Mouse (Mus musculus): Measurements from ENCODE around the gene Tarm1. TPM values are rescaled to one million over a fixed set of nuclear protein-coding genes. Genes with fewer than 3 reads are reported as not detected.
A peak's percentile ranks its signal among the peaks of the same experiment; 100 is the strongest.

The Tarm1 gene
- 0.09 TPM in 1 of 2 replicates, not detected in the other for polyA plus RNA-seq (2015; fragmentation: Nextera tagmentation; extraction: Ambion mirVana)

DNA sequence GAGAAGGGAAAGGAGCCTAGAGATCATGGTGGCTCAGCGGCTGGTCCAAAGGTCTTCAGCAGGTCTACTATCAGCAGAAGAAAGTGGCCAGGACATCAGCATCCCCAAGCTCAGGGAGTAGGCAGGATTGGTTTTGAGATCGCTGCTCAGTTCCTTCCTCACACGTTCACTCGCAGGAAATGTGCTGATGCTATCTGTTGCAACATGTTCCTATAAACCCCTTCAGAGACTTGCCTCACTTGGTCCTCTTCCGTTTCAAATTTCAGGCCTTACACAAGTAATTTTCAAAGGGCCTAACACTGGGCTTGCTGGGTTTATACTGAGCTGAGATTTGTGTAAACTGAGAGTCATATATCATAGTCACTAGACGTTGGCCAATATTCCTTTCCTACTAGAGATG, at the start of gene Tarm1:
Gene Tarm1 (minus strand): TSS at position 186 of the 400 bp plus-strand sequence.
- Histone ChIP-seq H3K27me3 (replicated peaks; ENCODE audit: control insufficient read depth, insufficient read depth, low read length) (no peaks in the 10 kb centered on the region), H3K4me1 (ENCODE audit: control insufficient read depth, insufficient read depth, low read length) (no peaks in the 10 kb centered on the region), H3K9ac (ENCODE audit: low read depth, low read length) (no peak within 1 kb of the TSS), H3K4me3 (ENCODE audit: low read length) (no peak within 1 kb of the TSS), H3K9me3 (ENCODE audit: control insufficient read depth, low read length) (no peaks in the 10 kb centered on the region), H3K36me3 (ENCODE audit: control insufficient read depth, insufficient read depth, low read length) (no peaks in the 10 kb centered on the region), H3K4me2 (ENCODE audit: low read depth, low read length) (no peak within 1 kb of the TSS), H3K27ac (ENCODE audit: low read length) (no peak within 1 kb of the TSS)
- 80% methylated on average over 6 of the region's 6 CpGs for WGBS
- ATAC-seq = no peak

DNA sequence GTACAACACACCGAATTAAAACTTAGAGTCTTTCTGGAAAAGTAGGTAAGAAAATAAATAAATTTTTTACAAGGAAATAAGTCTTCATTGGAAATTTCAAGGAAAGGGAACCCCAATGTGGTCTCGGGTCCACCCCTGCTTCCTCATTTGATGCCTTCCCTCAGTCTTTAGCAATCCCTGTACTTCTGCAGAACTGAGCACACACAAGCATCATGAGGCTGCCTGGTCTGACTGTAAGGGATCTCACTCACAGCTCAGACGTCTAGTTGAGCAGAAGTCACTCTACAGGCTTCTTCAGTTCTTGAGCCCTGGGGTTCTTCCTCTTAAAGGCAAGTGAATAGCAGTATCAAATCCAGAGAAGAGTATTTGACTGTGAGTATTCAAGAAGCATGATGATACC, 3.5 kb upstream of the Tarm1 start:
- H3K4me2 ChIP-seq (ENCODE audit: low read depth, low read length) = no peak overlapping the region
- no peak overlapping the region for H3K9ac ChIP-seq (ENCODE audit: low read depth, low read length)
- 79% methylated on average over 3 of the region's 3 CpGs for WGBS
- H3K27ac ChIP-seq (ENCODE audit: low read length) = no peak overlapping the region
- H3K9me3 ChIP-seq (ENCODE audit: control insufficient read depth, low read length) = no peaks in the 10 kb centered on the region
- H3K27me3 ChIP-seq (replicated peaks; ENCODE audit: control insufficient read depth, insufficient read depth, low read length) = no peaks in the 10 kb centered on the region
- H3K4me3 ChIP-seq (ENCODE audit: low read length) = no peak overlapping the region
- no peaks in the 10 kb centered on the region for H3K4me1 ChIP-seq (ENCODE audit: control insufficient read depth, insufficient read depth, low read length)
- no peak for ATAC-seq
- no peaks in the 10 kb centered on the region for H3K36me3 ChIP-seq (ENCODE audit: control insufficient read depth, insufficient read depth, low read length)

DNA sequence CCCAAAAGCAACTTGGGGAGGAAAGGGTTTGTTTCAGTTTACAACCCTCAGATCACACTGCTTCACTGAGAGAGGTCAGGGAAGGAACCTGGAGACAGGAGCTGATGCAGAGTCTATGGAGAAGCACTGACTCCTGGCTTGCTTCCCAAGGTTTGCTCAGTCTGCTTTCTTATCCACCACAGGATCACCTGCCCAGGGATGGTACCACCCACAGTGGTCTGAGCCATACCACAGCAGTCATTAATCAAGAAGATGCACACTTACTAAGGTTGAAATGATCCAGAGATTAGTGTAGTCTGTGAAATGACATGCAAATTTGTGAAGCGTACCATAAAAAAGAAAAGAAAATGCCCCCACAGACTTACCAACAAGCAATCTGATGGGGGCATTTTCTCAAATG, 2.0 kb downstream of the Tarm1 start:
- WGBS = 81% methylated on average over 1 of the region's 1 CpGs
- Histone ChIP-seq H3K4me1 (ENCODE audit: control insufficient read depth, insufficient read depth, low read length) (no peaks in the 10 kb centered on the region), H3K27me3 (replicated peaks; ENCODE audit: control insufficient read depth, insufficient read depth, low read length) (no peaks in the 10 kb centered on the region), H3K27ac (ENCODE audit: low read length) (no peak overlapping the region), H3K4me2 (ENCODE audit: low read depth, low read length) (no peak overlapping the region), H3K4me3 (ENCODE audit: low read length) (no peak overlapping the region), H3K36me3 (ENCODE audit: control insufficient read depth, insufficient read depth, low read length) (no peaks in the 10 kb centered on the region), H3K9me3 (ENCODE audit: control insufficient read depth, low read length) (no peaks in the 10 kb centered on the region), H3K9ac (ENCODE audit: low read depth, low read length) (no peak overlapping the region)
- no peak for ATAC-seq

DNA sequence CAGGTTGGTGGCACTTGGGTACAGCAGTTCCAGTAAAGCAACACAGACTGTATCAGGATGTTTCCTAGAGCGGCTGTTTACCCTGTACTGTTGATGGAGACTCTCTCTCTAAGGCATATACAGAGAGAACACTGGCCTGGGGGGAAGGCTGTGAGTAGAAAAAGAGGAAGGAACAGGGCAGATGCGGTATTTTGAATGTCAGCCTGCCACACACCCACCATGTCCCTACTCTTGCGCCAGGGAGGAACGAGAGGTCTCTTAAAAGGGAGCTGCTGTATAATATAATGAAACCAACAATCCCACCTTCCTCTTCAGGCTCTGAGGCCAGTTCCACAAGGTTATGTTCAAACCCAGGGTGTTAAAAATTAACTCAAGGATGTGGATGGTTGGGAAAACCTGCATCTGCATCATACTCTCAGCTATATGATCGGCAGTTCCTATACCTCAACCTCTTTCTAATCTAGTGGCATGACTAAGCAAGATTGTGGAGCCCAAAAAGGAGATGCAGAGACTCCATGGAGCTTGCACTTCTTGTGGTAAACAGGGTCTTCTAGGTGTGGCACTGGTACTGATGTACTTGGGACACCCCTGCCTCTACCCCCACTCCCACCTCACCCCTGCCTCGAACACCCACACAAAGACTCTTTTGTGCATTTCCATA, 20.3 kb downstream of the Tarm1 start:
- WGBS = 90% methylated on average over 6 of the region's 6 CpGs
- Histone ChIP-seq H3K27me3 (replicated peaks; ENCODE audit: control insufficient read depth, insufficient read depth, low read length) (no peaks in the 10 kb centered on the region), H3K4me2 (ENCODE audit: low read depth, low read length) (no peak overlapping the region), H3K9ac (ENCODE audit: low read depth, low read length) (no peak overlapping the region), H3K36me3 (ENCODE audit: control insufficient read depth, insufficient read depth, low read length) (no peaks in the 10 kb centered on the region), H3K27ac (ENCODE audit: low read length) (no peak overlapping the region), H3K4me3 (ENCODE audit: low read length) (no peak overlapping the region), H3K4me1 (ENCODE audit: control insufficient read depth, insufficient read depth, low read length) (no peaks in the 10 kb centered on the region), H3K9me3 (ENCODE audit: control insufficient read depth, low read length) (no peaks in the 10 kb centered on the region)
- ATAC-seq = no peak

DNA sequence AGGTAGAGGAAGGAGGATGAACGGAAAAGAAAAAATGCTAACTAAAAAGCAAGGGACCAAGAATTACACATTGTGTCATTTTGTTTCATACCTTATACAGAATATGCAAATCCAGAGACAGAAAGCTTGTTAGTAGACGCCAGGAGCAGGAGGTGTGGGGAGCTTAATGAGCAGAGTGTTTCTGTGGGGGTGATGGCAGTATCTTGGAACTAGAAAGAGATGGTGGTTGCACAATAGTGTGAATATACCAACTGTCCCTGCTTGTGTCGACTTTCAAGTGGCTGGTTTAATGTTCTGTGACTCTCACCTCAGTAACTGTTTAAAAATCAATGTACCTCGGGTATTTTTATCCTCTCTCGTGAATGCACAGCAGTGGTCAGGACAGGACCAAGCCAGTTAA, 25.7 kb downstream of the Tarm1 start:
- ATAC-seq = no peak
- Histone ChIP-seq H3K9me3 (ENCODE audit: control insufficient read depth, low read length) (no peaks in the 10 kb centered on the region), H3K27me3 (replicated peaks; ENCODE audit: control insufficient read depth, insufficient read depth, low read length) (no peaks in the 10 kb centered on the region), H3K27ac (ENCODE audit: low read length) (no peak overlapping the region), H3K4me1 (ENCODE audit: control insufficient read depth, insufficient read depth, low read length) (no peaks in the 10 kb centered on the region), H3K4me3 (ENCODE audit: low read length) (no peak overlapping the region), H3K9ac (ENCODE audit: low read depth, low read length) (no peak overlapping the region), H3K4me2 (ENCODE audit: low read depth, low read length) (no peak overlapping the region), H3K36me3 (ENCODE audit: control insufficient read depth, insufficient read depth, low read length) (no peaks in the 10 kb centered on the region)
- WGBS = 71% methylated on average over 5 of the region's 5 CpGs

DNA sequence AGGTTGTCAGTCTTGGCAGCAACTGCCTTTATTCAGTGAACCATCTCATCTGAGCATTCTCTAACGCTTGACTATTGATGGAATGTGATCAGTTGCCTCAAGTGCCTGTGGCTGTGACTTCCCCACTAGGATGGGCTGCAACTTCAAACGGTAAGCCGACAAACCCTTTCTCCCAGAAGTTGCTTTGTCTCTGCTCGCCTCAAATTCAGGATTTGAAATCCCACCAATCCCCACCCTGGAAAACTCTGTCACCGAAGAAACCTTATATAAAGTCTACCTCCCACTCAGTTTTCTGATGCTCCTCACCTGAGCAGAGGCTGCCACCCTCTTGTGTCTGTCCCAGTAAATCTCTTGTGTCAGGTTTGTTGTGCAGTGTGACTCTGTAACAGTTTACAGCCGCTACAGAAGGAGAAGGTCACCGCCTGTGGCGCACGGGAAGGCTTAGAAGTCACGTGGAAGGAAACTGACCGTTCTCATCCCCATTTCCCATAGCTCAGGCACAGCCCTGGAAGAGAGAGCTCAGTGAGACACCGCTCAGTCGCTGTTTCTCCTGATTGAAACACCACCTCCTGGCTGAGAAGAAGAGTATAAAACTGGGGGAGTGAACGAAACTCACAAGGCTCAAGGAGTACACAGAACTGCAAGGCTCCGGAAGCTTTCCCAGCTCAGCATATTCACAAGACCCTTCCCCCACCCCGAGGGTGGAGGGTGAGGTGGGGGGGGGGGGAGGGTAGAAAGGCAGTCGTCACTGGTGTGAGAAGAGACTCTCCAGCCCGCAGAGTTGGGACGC, 27.9 kb downstream of the Tarm1 start:
- H3K9ac ChIP-seq (ENCODE audit: low read depth, low read length) = no peak overlapping the region
- H3K36me3 ChIP-seq (ENCODE audit: control insufficient read depth, insufficient read depth, low read length) = no peaks in the 10 kb centered on the region
- 0 out of 2 replicates have a peak overlapping the region, but pooled peaks have one; percentile 19 for H3K4me2 ChIP-seq (ENCODE audit: low read depth, low read length)
- H3K27ac ChIP-seq (ENCODE audit: low read length) = no peak overlapping the region
- no peaks in the 10 kb centered on the region for H3K4me1 ChIP-seq (ENCODE audit: control insufficient read depth, insufficient read depth, low read length)
- 7% methylated on average over 19 of the region's 19 CpGs for WGBS
- no peaks in the 10 kb centered on the region for H3K9me3 ChIP-seq (ENCODE audit: control insufficient read depth, low read length)
- no peak for ATAC-seq
- H3K27me3 ChIP-seq (replicated peaks; ENCODE audit: control insufficient read depth, insufficient read depth, low read length) = no peaks in the 10 kb centered on the region
- H3K4me3 ChIP-seq (ENCODE audit: low read length) = no peak overlapping the region

DNA sequence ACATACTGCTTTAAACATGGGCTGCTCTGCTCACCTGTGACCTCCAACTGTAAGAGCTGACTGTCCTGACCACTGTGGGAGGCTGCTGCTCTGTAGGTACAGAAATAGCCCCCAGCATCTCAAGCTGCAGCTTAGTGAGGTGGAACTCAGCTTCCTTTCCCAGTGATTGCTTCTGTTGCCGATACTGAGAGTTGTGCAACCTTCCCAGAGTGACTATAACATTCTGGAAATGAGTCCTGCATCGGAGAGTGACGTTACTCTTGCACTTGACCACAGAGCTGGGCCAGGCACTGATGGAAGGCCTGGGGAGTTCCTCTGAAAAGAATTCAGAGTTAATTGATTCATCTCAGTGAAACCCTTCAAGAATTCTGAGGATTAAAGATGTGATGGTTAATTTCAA, 29.6 kb downstream of the Tarm1 start:
- Histone ChIP-seq H3K27ac (ENCODE audit: low read length) (no peak overlapping the region), H3K9me3 (ENCODE audit: control insufficient read depth, low read length) (no peaks in the 10 kb centered on the region), H3K4me3 (ENCODE audit: low read length) (no peak overlapping the region), H3K9ac (ENCODE audit: low read depth, low read length) (no peak overlapping the region), H3K36me3 (ENCODE audit: control insufficient read depth, insufficient read depth, low read length) (no peaks in the 10 kb centered on the region), H3K27me3 (replicated peaks; ENCODE audit: control insufficient read depth, insufficient read depth, low read length) (no peaks in the 10 kb centered on the region), H3K4me1 (ENCODE audit: control insufficient read depth, insufficient read depth, low read length) (no peaks in the 10 kb centered on the region), H3K4me2 (ENCODE audit: low read depth, low read length) (no peak overlapping the region)
- 81% methylated on average over 3 of the region's 3 CpGs for WGBS
- ATAC-seq = no peak

DNA sequence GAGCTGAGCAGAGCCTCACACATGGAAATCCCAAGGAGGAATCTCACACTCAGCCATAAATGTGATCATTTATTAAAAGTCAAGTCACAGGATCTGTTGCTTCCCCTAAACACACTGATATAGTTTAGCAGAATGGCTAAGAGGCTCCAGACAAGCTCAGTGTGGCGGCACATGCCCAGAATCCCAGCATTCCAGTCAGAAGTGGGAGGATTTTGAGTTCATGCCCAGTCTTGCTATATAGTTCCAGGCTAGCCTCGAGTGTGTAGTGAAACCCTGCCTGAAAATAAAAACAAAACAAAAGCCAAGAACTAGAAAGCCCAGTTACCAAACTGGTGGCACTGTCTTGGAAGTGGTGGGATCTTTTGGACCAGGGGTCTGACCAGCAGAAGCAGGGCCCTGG, 33.8 kb downstream of the Tarm1 start:
- WGBS = 62% methylated on average over 2 of the region's 2 CpGs
- no peaks in the 10 kb centered on the region for H3K27me3 ChIP-seq (replicated peaks; ENCODE audit: control insufficient read depth, insufficient read depth, low read length)
- no peak overlapping the region for H3K9ac ChIP-seq (ENCODE audit: low read depth, low read length)
- no peak overlapping the region for H3K27ac ChIP-seq (ENCODE audit: low read length)
- no peak overlapping the region for H3K4me3 ChIP-seq (ENCODE audit: low read length)
- no peaks in the 10 kb centered on the region for H3K4me1 ChIP-seq (ENCODE audit: control insufficient read depth, insufficient read depth, low read length)
- H3K4me2 ChIP-seq (ENCODE audit: low read depth, low read length) = no peak overlapping the region
- no peaks in the 10 kb centered on the region for H3K36me3 ChIP-seq (ENCODE audit: control insufficient read depth, insufficient read depth, low read length)
- no peak for ATAC-seq
- H3K9me3 ChIP-seq (ENCODE audit: control insufficient read depth, low read length) = no peaks in the 10 kb centered on the region

DNA sequence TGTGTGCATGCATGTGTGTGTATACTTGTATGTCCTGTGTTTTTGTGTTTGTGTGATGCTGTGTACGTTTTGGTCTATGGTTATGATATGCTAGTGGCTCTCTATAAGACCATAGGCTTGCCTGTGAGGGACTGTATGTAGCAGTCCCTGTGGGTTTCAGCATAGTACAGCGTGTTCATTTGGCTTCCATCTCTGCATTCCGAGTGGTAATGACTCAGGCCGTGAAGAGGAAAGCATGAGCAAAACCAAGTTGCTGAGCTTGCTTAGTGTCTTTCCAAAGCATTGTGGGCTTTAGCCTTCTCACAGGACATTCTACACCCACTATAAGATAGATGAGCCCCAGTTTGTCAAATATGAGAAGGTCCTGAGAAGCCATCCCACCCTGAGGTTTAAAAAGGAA, 39.1 kb downstream of the Tarm1 start:
- Histone ChIP-seq H3K9ac (ENCODE audit: low read depth, low read length) (no peak overlapping the region), H3K4me1 (ENCODE audit: control insufficient read depth, insufficient read depth, low read length) (no peaks in the 10 kb centered on the region), H3K36me3 (ENCODE audit: control insufficient read depth, insufficient read depth, low read length) (no peaks in the 10 kb centered on the region), H3K27me3 (replicated peaks; ENCODE audit: control insufficient read depth, insufficient read depth, low read length) (no peaks in the 10 kb centered on the region), H3K4me3 (ENCODE audit: low read length) (no peak overlapping the region), H3K4me2 (ENCODE audit: low read depth, low read length) (no peak overlapping the region), H3K9me3 (ENCODE audit: control insufficient read depth, low read length) (no peaks in the 10 kb centered on the region), H3K27ac (ENCODE audit: low read length) (no peak overlapping the region)
- WGBS = 73% methylated on average over 4 of the region's 4 CpGs
- no peak for ATAC-seq

Measured in intestine, embryonic 16.5 days (tissue).